Mouse (Mus musculus) c-Kit-positive CD71-positive TER-119-negative erythroid progenitor cells, embryonic 14.5 days (primary cell): ENCODE data around the gene Nup107.

Experiments
- DNase-seq: peaks from one replicate; pipeline ENCODE4 v3.0.0-alpha.2; 2013; ENCODE audit warnings: low read depth

Nup107 gene

GRCm38 (mm10) chr10:117801886-117802285 is 9.4 kb upstream of the Nup107 start:
- DNase-seq = no peak

- DNase-seq = no peak
These were observed 7.3 kb upstream of the Nup107 start for GRCm38 (mm10) chr10:117799806-117800205.

GRCm38 (mm10) chr10:117798436-117799035 is 6.0 kb upstream of the Nup107 start:
- DNase-seq = no peak

- DNase-seq = no peak
These were observed 5.2 kb upstream of the Nup107 start for GRCm38 (mm10) chr10:117797684-117798083.

GRCm38 (mm10) chr10:117797106-117797505 is 4.6 kb upstream of the Nup107 start:
- DNase-seq = no peak

- no peak for DNase-seq
These were observed 3.7 kb upstream of the Nup107 start for GRCm38 (mm10) chr10:117796181-117796580.

- no peak for DNase-seq
These were observed 2.7 kb upstream of the Nup107 start for GRCm38 (mm10) chr10:117795206-117795605.

GRCm38 (mm10) chr10:117793436-117794030 is 1.0 kb upstream of the Nup107 start:
- DNase-seq = no peak

- no peak for DNase-seq
These were observed 1.4 kb downstream of the Nup107 start for GRCm38 (mm10) chr10:117791171-117791470.

- DNase-seq = no peak
These were observed 1.9 kb downstream of the Nup107 start for GRCm38 (mm10) chr10:117790421-117791170.

GRCm38 (mm10) chr10:117790011-117790410 is 2.5 kb downstream of the Nup107 start:
- no peak for DNase-seq

- DNase-seq = no peak
These were observed 7.9 kb downstream of the Nup107 start for GRCm38 (mm10) chr10:117784646-117785045.

GRCm38 (mm10) chr10:117783786-117784420 is 8.6 kb downstream of the Nup107 start:
- DNase-seq = no peak

- no peak for DNase-seq
These were observed 9.8 kb downstream of the Nup107 start for GRCm38 (mm10) chr10:117782491-117783260.

- no peak for DNase-seq
These were observed 10.4 kb downstream of the Nup107 start for GRCm38 (mm10) chr10:117782056-117782455.

- DNase-seq = no peak
These were observed 11.3 kb downstream of the Nup107 start for GRCm38 (mm10) chr10:117781021-117781725.

GRCm38 (mm10) chr10:117780306-117780911 is 12.1 kb downstream of the Nup107 start:
- DNase-seq = no peak

GRCm38 (mm10) chr10:117779581-117780305 is 12.8 kb downstream of the Nup107 start:
- DNase-seq = no peak

GRCm38 (mm10) chr10:117778951-117779350 is 13.6 kb downstream of the Nup107 start:
- no peak for DNase-seq

GRCm38 (mm10) chr10:117778328-117778910 is 14.1 kb downstream of the Nup107 start:
- DNase-seq = no peak
